Mouse (Mus musculus) gastrocnemius, adult 2 months (tissue): ENCODE data around the gene Plcg1. TPM values are rescaled to one million over a fixed set of nuclear protein-coding genes. Genes with fewer than 3 reads are reported as not detected.

Experiments used
- DNase-seq: peaks from one replicate; pipeline ENCODE4 v3.0.0; 2022
- H3K27ac ChIP-seq: fragments of 200-600 bp; 2 replicates; pipeline ENCODE4 v1.8.1; 2022; ENCODE audit warnings: mild to moderate bottlenecking
- H3K4me3 ChIP-seq: fragments of 200-600 bp; 2 replicates; pipeline ENCODE4 v1.8.1; 2022; ENCODE audit warnings: mild to moderate bottlenecking, moderate library complexity
- CTCF ChIP-seq: fragments of 200-600 bp; IDR thresholded peaks from 2 replicates; pipeline ENCODE4 v1.8.1; 2022; ENCODE audit warnings: antibody characterized with exemption, mild to moderate bottlenecking, moderate library complexity
- intact Hi-C: fragments of 180-260 bp; cut with DNase I; formaldehyde crosslinking; loops from one replicate; pipeline ENCODE4 v1.15.1; 2025
- total RNA-seq, 2 experiments: library from RNA; stranded (reverse); gene quantifications; 2 replicates each; pipeline ENCODE4 v1.2.3; 2021

Gene Plcg1
- total RNA-seq, 2 experiments from 2014 or later = 24.9 to 25.3 TPM

GRCm38 (mm10) chr2:160738354-160738753 lies 7.3 kb downstream of the Plcg1 start:
- Histone ChIP-seq H3K27ac (peak overlapping the region; percentile 94), H3K4me3 (peak overlapping the region; percentile 15)
- intact Hi-C loops = no loop called here
- DNase-seq = no peak
- TF ChIP-seq CTCF = no peak

GRCm38 (mm10) chr2:160739647-160740356 lies 8.7 kb downstream of the Plcg1 start:
- TF ChIP-seq CTCF = no peak
- peak; percentile 62 for DNase-seq
- H3K27ac ChIP-seq = peak overlapping the region; percentile 94
- peak overlapping the region; percentile 23 for H3K4me3 ChIP-seq
- intact Hi-C loops = no loop called here

GRCm38 (mm10) chr2:160740521-160741156 lies 9.5 kb downstream of the Plcg1 start:
- H3K27ac ChIP-seq = peak overlapping the region; percentile 94
- H3K4me3 ChIP-seq = peak overlapping the region; percentile 29
- no peak for DNase-seq
- intact Hi-C loops = no loop called here
- TF ChIP-seq CTCF = no peak

- no peak overlapping the region; the same call in 1 of the 2 replicates for H3K4me3 ChIP-seq
- intact Hi-C loops = no loop called here
- no peak for TF ChIP-seq CTCF
- peak overlapping the region; percentile 94 for H3K27ac ChIP-seq
- DNase-seq = no peak
Observed at GRCm38 (mm10) chr2:160741580-160741979, 10.5 kb downstream of the Plcg1 start.

GRCm38 (mm10) chr2:160742161-160742609 lies 11.1 kb downstream of the Plcg1 start:
- no peak for DNase-seq
- H3K4me3 ChIP-seq = peak overlapping the region; percentile 9; the same call in 1 of the 2 replicates
- H3K27ac ChIP-seq = peak overlapping the region; percentile 94
- intact Hi-C loops = no loop called here
- TF ChIP-seq CTCF = no peak

- DNase-seq = peak; percentile 81
- Histone ChIP-seq H3K27ac (peak overlapping the region; percentile 94), H3K4me3 (no peak overlapping the region)
- TF ChIP-seq CTCF = peak; percentile 80
- intact Hi-C loops = no loop called here
Observed at GRCm38 (mm10) chr2:160744040-160744822, 13.1 kb downstream of the Plcg1 start.

- peak; percentile 65 for DNase-seq
- H3K27ac ChIP-seq = peak overlapping the region; percentile 94
- H3K4me3 ChIP-seq = no peak overlapping the region
- no peak for TF ChIP-seq CTCF
- intact Hi-C loops = no loop called here
Observed at GRCm38 (mm10) chr2:160744823-160745210, 13.7 kb downstream of the Plcg1 start.

- intact Hi-C loops = no loop called here
- Histone ChIP-seq H3K4me3 (no peak overlapping the region), H3K27ac (peak overlapping the region; percentile 94)
- no peak for DNase-seq
- TF ChIP-seq CTCF = no peak
Observed at GRCm38 (mm10) chr2:160745497-160745896, 14.4 kb downstream of the Plcg1 start.

GRCm38 (mm10) chr2:160746637-160747036 lies 15.5 kb downstream of the Plcg1 start:
- no peak overlapping the region for H3K4me3 ChIP-seq
- no peak for TF ChIP-seq CTCF
- peak overlapping the region; percentile 94 for H3K27ac ChIP-seq
- no peak for DNase-seq
- intact Hi-C loops = no loop called here

GRCm38 (mm10) chr2:160747075-160747474 lies 16.0 kb downstream of the Plcg1 start:
- no peak for TF ChIP-seq CTCF
- intact Hi-C loops = no loop called here
- no peak for DNase-seq
- Histone ChIP-seq H3K27ac (peak overlapping the region; percentile 94; the same call in 1 of the 2 replicates), H3K4me3 (no peak overlapping the region)

GRCm38 (mm10) chr2:160756583-160757203 lies 25.6 kb downstream of the Plcg1 start:
- H3K27ac ChIP-seq = no peak overlapping the region
- peak; percentile 10 for DNase-seq
- no peak overlapping the region for H3K4me3 ChIP-seq
- intact Hi-C loops = no loop called here
- no peak for TF ChIP-seq CTCF
